Mouse (Mus musculus) limb, embryonic 14.5 days (tissue): ENCODE measurements around the gene Elp1. TPM values are rescaled to one million over a fixed set of nuclear protein-coding genes. Genes with fewer than 3 reads are reported as not detected.

Source experiments
- ATAC-seq: fragments of 200-750 bp; cut with Nextera tagmentation; 2 replicates; pipeline ENCODE4 v1.8.0; 2017; ENCODE audit warnings: low read depth, moderate number of reproducible peaks, moderate TSS enrichment; ENCODE audit not compliant: low FRiP score
- DNase-seq: peaks from one replicate; pipeline ENCODE4 v3.0.0-alpha.2; 2015; ENCODE audit warnings: low spot score
- H3K27ac ChIP-seq: fragments of 300-500 bp; sonication (generic); replicated peaks from 2 replicates; pipeline ENCODE4 v1.5.1; 2014; ENCODE audit warnings: low read depth, mild to moderate bottlenecking, low read length, moderate library complexity, mixed read lengths
- H3K27me3 ChIP-seq: fragments of 300-500 bp; sonication (generic); 2 replicates; pipeline ENCODE4 v1.6.1; 2014; ENCODE audit warnings: low read length, mixed read lengths; ENCODE audit not compliant: control insufficient read depth, insufficient read depth
- H3K36me3 ChIP-seq: fragments of 300-500 bp; sonication (generic); 2 replicates; pipeline ENCODE4 v1.6.1; 2014; ENCODE audit warnings: mild to moderate bottlenecking, low read length, moderate library complexity, mixed read lengths; ENCODE audit not compliant: control insufficient read depth, insufficient read depth
- H3K4me1 ChIP-seq: fragments of 300-500 bp; sonication (generic); 2 replicates; pipeline ENCODE4 v1.6.1; 2014; ENCODE audit warnings: antibody characterized with exemption, low read length, mixed read lengths; ENCODE audit not compliant: control insufficient read depth, insufficient read depth
- H3K4me2 ChIP-seq: fragments of 300-500 bp; sonication (generic); replicated peaks from 2 replicates; pipeline ENCODE4 v1.6.1; 2014; ENCODE audit warnings: low read depth, mild to moderate bottlenecking, low read length, moderate library complexity; ENCODE audit not compliant: severe bottlenecking
- H3K4me3 ChIP-seq: fragments of 300-500 bp; sonication (generic); replicated peaks from 2 replicates; pipeline ENCODE4 v1.5.1; 2014; ENCODE audit warnings: low read length
- H3K9ac ChIP-seq: fragments of 300-500 bp; sonication (generic); 2 replicates; pipeline ENCODE4 v1.6.1; 2014; ENCODE audit warnings: mild to moderate bottlenecking, low read depth, low read length, moderate library complexity; ENCODE audit not compliant: severe bottlenecking
- H3K9me3 ChIP-seq: fragments of 300-500 bp; sonication (generic); 2 replicates; pipeline ENCODE4 v1.6.1; 2016; ENCODE audit warnings: low read length; ENCODE audit not compliant: control insufficient read depth
- POLR2A ChIP-seq: fragments of 200-500 bp; IDR thresholded peaks from 2 replicates; pipeline ENCODE4 v1.8.0; 2012; ENCODE audit warnings: inconsistent platforms, mild to moderate bottlenecking, moderate library complexity, borderline replicate concordance; ENCODE audit not compliant: insufficient read depth, insufficient read length; ENCODE audit errors: extremely low read depth
- WGBS: fragments of 180-500 bp; shearing (Covaris S2); extraction: QIAGEN DNeasy Blood & Tissue Kit; methylation state at CpG from one replicate; pipeline ENCODE4 v1.1.7; 2014; 5-methylcytosine and 5-hydroxymethylcytosine counted together
- polyA plus RNA-seq, 2 experiments: library from polyadenylated mRNA; depleted of rRNA in 1 of 2; stranded (reverse) in 1 of 2; unstranded in 1 of 2; fragments of >200 nt; fragmentation: Nextera tagmentation in 1 of 2; extraction: Ambion mirVana in 1 of 2; gene quantifications; 2 replicates each; pipeline versions ENCODE4 v1.2.1 to v1.2.3; 2012 to 2014

Elp1 gene
- polyA plus RNA-seq (2012; rRNA removed) (60.8 and 65.1 TPM in 2 replicates), polyA plus RNA-seq (2014; fragmentation: Nextera tagmentation; extraction: Ambion mirVana) (72.3 and 84.0 TPM in 2 replicates)

DNA sequence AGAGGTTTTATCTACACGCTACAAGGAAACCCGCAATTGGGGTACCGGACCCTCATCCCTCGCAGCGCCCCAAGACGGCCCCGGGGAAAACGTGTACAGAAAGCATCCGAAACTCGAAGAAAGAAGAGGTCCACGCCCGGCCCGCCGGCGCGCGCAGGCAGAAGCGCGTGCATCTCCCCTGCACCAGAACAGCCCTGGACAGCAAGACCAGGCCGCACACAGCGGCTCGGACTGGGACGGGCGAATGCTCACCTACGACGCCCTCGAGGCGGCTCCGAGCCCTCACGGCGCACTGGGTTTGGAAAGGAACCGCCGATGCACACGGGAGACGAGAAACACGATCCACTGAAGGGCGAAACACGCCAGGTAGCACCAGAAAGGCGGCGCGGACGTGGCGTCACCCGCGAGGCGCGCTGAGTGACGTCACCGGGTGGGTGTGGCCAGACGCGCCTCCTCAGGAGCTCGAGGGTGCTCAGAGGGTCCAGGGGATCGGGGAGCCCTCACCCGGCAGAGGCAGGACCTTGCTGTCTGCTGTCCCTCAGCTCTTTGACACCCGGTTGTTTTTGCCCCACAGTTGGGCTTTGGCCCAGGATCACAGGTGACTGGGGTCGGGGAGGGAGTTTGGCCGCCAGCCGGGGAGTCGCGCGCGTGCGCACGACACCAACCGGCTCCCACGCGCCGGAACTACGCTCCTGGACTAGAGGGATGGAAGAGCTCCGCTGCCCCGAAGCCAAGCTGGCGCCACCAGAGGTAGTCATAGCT, at the start of gene Elp1, which contains the start of gene Fam206a:
Gene Elp1, minus strand, starts transcription at position 425 of the 762 bp plus-strand sequence.
Gene Fam206a, plus strand, starts transcription at position 439 of the 762 bp plus-strand sequence.
- H3K9me3 ChIP-seq, result no peaks in the 10 kb centered on the region
- H3K4me2 ChIP-seq, result peak within 1 kb of the TSS; percentile 68
- 0 out of 2 replicates have a peak, but pooled peaks have one; percentile 85 for TF ChIP-seq POLR2A
- H3K9ac ChIP-seq, result peak within 1 kb of the TSS; percentile 85
- H3K27ac ChIP-seq, result peak within 1 kb of the TSS; percentile 69
- DNase-seq (peak; percentile 87), ATAC-seq (peak; percentile 97)
- H3K4me1 ChIP-seq, result peaks cover 5% of the 10 kb centered on the region; the same call in 1 of the 2 replicates
- peaks cover 54% of the 10 kb centered on the region for H3K36me3 ChIP-seq
- peak within 1 kb of the TSS; percentile 84 for H3K4me3 ChIP-seq
- H3K27me3 ChIP-seq, result no peaks in the 10 kb centered on the region
- under 1% methylated on average over 61 of the region's 72 CpGs for WGBS

- no peak overlapping the region for H3K4me2 ChIP-seq
- H3K9ac ChIP-seq, result no peak overlapping the region
Measured at GRCm38 (mm10) chr4:56850724-56851123, 48.6 kb upstream of the Elp1 start.

DNA sequence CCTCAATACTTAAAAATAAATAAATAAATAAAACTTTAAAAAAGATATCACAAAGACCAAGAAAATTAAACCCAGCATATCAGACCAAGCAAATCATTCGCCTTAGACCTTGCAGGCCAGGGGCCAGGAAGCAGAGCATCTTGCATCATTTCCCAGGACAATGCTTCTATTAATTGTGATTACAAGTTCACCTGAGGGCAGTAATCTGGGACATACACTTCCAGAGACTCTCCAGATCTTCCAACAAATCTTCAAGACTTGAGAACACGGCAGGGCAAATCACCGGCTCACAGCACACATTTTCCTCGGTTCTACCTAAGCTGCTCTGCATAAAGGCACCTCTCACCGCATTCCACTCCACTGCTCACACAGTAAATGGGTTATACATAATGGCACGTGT, 45.9 kb upstream of the Elp1 start:
- Histone ChIP-seq H3K4me3 (no peak overlapping the region), H3K4me2 (no peak overlapping the region), H3K27me3 (no peaks in the 10 kb centered on the region), H3K9me3 (peaks cover 5% of the 10 kb centered on the region; the same call in 1 of the 2 replicates), H3K27ac (no peak overlapping the region), H3K9ac (no peak overlapping the region), H3K4me1 (0 out of 2 replicates have a peak, but pooled peaks cover 3% of the 10 kb centered on the region), H3K36me3 (peaks cover 13% of the 10 kb centered on the region)
- no peak for DNase-seq
- TF ChIP-seq POLR2A, result no peak
- ATAC-seq, result no peak
- WGBS, result 86% methylated on average over 6 of the region's 6 CpGs

More at GRCm38 (mm10) chr4:56850724-56851123, 48.6 kb upstream of the Elp1 start:
- no peaks in the 10 kb centered on the region for H3K9me3 ChIP-seq
- no peak overlapping the region for H3K4me3 ChIP-seq
- H3K27ac ChIP-seq, result 0 out of 2 replicates have a peak overlapping the region, but pooled peaks have one; percentile 9
- DNase-seq (no peak), ATAC-seq (peak; percentile 53; the same call in 1 of the 2 replicates)
- H3K27me3 ChIP-seq, result no peaks in the 10 kb centered on the region
- 0 out of 2 replicates have a peak, but pooled peaks cover 3% of the 10 kb centered on the region for H3K4me1 ChIP-seq
- 32% methylated on average over 6 of the region's 6 CpGs for WGBS
- H3K36me3 ChIP-seq, result no peaks in the 10 kb centered on the region
- no peak for TF ChIP-seq POLR2A

DNA sequence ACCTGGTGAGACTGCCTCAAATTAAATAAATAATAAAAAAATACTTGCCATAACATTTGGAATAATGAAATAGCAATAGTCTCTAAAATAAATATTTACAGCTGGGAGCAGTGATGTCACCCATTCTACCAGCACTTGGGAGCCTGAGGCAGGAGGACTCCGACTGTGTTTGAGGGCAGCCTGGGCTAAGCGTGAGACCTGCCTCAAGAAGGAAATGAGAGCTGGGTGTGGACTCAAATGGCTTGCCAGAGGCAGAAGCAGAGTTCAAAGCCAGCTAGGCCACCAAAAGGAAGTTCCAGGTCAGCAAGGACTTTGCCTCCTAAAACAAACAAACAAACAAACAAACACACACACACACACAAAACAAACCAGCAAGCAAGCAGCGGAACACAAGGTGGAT, 45.3 kb upstream of the Elp1 start:
- no peak overlapping the region for H3K9ac ChIP-seq
- H3K36me3 ChIP-seq, result peaks cover 13% of the 10 kb centered on the region
- peaks cover 5% of the 10 kb centered on the region; the same call in 1 of the 2 replicates for H3K9me3 ChIP-seq
- no peak overlapping the region for H3K27ac ChIP-seq
- DNase-seq (no peak), ATAC-seq (no peak)
- 89% methylated on average over 3 of the region's 3 CpGs for WGBS
- TF ChIP-seq POLR2A, result no peak
- H3K27me3 ChIP-seq, result no peaks in the 10 kb centered on the region
- H3K4me1 ChIP-seq, result 0 out of 2 replicates have a peak, but pooled peaks cover 3% of the 10 kb centered on the region
- H3K4me2 ChIP-seq, result no peak overlapping the region
- no peak overlapping the region for H3K4me3 ChIP-seq

DNA sequence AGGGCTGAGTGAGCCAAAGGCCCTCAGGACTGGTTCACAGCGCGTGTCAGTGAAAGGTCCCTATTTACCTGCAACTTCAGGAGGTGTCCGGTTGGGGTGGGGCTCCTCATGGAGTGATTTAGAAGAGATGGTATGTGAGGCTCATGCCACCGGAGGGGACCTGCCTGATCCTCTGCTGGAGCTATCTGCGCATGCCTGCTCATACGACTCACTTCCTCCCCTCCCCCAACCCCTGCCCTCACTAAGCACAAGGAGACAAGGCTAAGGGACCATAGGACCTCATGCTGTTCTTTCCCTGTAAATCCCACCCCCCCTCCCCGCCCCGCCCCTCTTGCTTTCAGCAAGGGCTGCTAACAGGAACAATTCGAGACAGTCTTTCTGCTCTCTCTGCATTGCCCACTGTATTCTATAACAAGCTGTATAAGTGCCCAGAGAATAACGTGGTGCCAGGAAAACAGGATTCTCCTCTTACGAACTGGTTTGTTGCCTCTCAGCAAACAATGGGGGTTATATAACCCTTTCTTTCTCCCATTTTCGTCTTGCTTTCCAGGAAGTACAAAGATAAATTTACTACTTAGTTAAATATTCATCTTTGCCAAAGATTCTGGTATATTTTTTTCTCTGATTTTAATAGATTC, 43.9 kb upstream of the Elp1 start:
- Histone ChIP-seq H3K36me3 (peaks cover 14% of the 10 kb centered on the region), H3K27me3 (no peaks in the 10 kb centered on the region), H3K4me1 (0 out of 2 replicates have a peak, but pooled peaks cover 3% of the 10 kb centered on the region), H3K4me2 (no peak overlapping the region), H3K9me3 (peaks cover 5% of the 10 kb centered on the region; the same call in 1 of the 2 replicates), H3K4me3 (no peak overlapping the region), H3K9ac (no peak overlapping the region), H3K27ac (no peak overlapping the region)
- no peak for TF ChIP-seq POLR2A
- DNase-seq (no peak), ATAC-seq (no peak)
- WGBS, result 60% methylated on average over 11 of the region's 12 CpGs
